Mouse (Mus musculus): ENCODE data around the gene Lrrc9.

The Lrrc9 gene

DNA sequence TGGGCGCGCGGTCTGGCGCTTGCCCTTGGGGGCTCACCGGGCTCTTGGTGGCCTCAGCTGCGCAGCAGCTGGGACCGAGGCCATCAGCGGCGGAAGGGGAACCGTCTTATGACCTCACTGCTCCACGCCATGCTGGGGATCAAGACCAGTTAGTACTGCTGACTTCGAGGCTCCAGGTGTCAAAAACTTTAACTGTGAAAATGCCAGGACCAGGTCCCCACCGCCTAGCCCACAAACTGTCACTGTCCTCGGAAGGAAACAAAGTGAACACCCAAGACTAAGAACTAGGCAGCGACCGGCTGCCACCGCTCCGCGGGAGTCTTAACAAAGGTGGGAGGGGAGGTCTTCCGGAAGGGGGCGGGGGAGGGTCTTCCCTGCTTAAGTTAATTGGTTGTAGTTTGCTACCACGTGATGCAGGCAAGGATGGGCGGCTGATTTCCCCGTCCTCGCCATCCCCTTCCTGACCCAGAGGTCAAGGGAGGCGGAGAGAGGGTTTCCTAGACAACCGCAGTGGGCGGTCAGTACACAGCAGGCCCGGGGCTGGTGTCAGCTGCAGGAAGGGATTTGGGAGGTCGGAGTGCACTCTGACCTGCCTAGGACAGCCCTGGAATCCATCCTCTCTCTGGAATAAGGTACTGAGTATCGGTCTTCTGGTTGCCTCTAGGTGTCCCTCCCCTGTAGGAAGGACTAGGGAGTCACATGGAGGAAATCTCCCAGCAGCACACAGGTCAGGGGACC lies at the start of gene Lrrc9:
TSS of gene Lrrc9 (plus strand) at position 28 of the 738 bp plus-strand sequence.
- DNase-seq (ENCODE audit: low read depth): no peak

DNA sequence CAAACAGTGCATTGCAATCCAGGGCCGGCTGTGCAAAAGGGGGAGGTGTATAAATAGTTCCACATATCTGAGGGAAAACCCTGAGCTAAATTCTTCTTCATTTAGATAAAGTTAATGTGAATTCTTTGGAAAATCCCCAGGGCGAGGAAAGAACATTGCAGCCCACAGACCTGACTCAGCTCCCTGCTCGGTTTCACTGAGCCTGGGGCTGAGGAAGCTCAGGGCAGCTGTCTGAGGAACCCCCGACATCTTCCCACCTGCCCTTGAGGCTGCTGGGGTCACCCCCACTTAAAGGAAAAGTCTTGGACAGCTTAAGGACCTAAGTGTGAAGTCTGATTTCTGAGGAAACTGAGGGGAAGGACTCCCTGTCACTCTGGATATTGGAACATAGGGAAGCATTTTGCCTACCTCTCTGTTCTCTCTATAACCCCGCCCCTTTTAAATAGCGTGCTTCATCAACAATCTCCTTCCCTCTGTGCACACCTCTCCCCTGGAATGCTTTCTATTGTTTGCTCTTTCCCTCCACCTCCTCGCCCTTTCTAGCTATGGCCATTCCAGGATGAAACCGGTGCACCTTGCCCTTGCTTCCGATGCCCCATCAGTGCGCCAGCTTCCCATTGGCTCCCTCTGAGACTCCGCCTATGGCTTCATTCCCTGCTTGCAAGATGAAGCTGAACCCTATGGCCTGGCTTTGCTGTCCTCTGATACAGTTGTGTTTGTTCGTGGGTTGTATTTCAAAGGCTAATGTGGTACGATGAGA lies 48.4 kb upstream of the Lrrc9 start:
- DNase-seq (ENCODE audit: low read depth): peak; percentile 5

- DNase-seq (ENCODE audit: low read depth): no peak
Measured at GRCm38 (mm10) chr12:72405031-72405430, 36.6 kb upstream of the Lrrc9 start.

- DNase-seq (ENCODE audit: low read depth): no peak
Measured at GRCm38 (mm10) chr12:72407146-72407545, 34.5 kb upstream of the Lrrc9 start.

- no peak for DNase-seq (ENCODE audit: low read depth)
Measured at GRCm38 (mm10) chr12:72407721-72408110, 34.0 kb upstream of the Lrrc9 start.

DNA sequence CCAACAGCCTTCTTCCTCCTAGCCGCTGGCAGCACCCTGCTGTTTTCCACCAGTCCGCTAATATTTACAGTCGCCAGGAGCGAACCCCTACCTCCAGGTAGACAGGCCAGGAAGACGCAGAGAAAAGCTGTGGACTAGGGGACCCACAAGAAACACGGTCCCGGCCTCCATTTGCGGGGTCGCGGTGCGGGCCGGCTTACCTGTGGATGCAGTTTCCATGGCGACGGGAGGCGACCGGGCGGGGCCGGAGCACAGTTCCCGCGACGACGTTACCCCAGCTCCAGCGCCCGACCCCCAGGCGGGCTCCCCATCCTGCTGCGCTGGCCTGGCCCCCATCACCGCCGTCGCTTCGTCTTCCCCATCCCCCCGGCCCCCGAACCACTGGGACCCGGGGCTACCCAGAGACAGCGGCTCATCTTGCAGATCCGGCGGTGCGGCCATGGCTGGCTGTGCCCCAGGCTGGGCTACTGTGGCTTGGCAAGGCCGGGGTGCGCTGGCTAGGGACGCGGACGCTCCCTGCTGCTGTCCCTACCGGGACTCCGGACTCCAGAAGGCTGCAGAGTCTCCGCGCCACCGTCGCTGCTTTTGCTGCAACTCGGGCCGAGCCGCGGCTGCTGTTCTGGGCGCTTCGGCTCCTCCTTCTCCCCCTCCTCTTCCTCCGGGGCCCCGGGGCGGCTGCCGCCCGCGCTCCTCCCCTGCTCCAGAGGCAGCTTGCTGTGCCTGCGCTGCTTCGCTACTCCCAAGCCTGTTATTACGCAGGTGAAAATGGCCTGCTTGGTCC lies 33.4 kb upstream of the Lrrc9 start:
- DNase-seq (ENCODE audit: low read depth): no peak

DNA sequence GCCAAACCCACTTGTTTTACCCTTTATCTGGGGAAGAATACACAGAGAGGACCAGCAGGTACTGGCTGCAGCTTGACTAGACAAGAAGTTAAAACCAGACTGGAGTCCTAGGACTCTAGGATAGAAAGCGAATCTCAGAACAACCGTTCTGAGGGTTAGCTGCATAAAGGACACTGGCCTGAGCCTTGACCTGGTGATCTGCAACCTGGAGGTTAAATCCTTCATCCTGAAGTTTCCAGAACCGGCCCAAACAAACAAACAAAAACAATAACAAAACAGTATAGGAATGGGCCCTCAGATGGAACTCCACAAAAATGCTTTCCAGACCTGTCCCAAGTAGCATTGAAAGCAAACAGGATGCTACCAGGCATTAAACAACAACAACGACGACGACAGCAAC lies 32.7 kb upstream of the Lrrc9 start, which contains the start of gene Rtn1:
TSS of gene Rtn1 (minus strand) at position 101 of the 400 bp plus-strand sequence.
- DNase-seq (ENCODE audit: low read depth): no peak

DNA sequence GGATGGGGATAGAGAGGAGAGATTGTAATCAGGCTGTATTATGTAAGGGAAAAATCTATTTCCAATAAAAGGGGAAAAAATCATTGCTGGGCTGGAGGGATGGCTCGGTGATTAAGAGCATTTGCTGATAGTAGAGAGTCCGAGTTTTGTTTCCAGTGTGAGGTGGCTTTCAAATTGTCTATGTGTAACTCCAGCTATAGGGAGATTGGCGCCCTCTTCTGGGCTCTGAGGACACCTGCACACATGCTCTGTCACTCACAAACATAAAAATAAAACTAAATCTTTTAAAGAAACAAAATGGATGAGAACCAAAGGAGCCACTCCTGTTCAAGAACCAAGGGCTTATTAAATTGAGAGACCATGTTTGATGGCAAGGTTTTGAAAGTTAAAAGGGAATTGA lies 23.9 kb upstream of the Lrrc9 start:
- DNase-seq (ENCODE audit: low read depth): peak; percentile 38

GRCm38 (mm10) chr12:72422681-72423080 lies 19.0 kb upstream of the Lrrc9 start:
- peak; percentile 63 for DNase-seq (ENCODE audit: low read depth)

- DNase-seq (ENCODE audit: low read depth): peak; percentile 76
Measured at GRCm38 (mm10) chr12:72427722-72428126, 13.9 kb upstream of the Lrrc9 start.

GRCm38 (mm10) chr12:72432209-72432608 lies 9.5 kb upstream of the Lrrc9 start:
- peak; percentile 5 for DNase-seq (ENCODE audit: low read depth)

GRCm38 (mm10) chr12:72433241-72433865 lies 8.3 kb upstream of the Lrrc9 start:
- no peak for DNase-seq (ENCODE audit: low read depth)

GRCm38 (mm10) chr12:72437676-72438341 lies 3.9 kb upstream of the Lrrc9 start:
- no peak for DNase-seq (ENCODE audit: low read depth)

DNA sequence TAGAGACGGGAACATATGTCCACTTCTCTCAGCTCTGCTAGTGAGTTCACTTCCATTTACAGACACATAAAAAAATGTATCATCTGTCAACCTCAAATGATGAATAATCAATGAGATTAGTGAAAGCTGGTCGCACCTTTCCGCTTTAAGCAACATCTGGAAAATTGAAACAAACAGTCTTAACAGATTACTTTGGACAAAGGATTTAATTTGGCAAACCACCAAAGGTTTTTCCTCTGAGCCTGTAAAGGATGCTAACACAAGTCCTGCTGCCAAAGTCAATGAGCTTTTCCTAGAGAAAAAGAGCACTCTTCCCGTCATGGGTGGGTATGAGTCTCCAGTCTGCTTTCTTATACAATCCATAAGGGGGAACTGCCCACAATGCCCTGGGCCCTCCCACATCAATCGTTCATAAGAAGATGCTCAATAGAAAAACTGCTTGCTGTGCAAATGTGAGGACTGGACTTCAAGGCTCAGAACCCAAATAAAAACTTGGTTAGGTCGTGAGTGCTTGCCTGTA lies 2.6 kb upstream of the Lrrc9 start:
- DNase-seq (ENCODE audit: low read depth): no peak

DNA sequence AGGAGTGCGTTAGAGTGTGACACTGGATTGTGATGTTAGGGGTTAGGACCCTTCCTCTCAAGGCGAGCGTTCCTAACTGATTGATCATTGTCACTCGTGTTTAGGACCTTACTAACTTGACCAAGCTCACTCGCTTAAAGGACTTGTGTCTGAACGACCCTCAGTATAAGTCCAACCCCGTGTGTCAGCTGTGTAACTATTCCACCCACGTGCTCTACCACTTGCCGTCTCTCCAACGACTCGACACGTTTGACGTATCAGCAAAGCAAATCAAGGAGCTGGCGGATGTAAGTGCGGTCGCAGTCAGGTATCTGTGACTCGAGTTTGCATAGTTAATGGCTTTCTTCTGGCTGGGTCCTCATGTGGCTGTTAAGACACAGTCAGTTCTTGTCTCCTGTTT lies 12.3 kb downstream of the Lrrc9 start:
- DNase-seq (ENCODE audit: low read depth): no peak

- DNase-seq (ENCODE audit: low read depth): peak; percentile 59
Measured at GRCm38 (mm10) chr12:72461191-72461893, 19.7 kb downstream of the Lrrc9 start.

- peak; percentile 88 for DNase-seq (ENCODE audit: low read depth)
Measured at GRCm38 (mm10) chr12:72461894-72462530, 20.3 kb downstream of the Lrrc9 start.

GRCm38 (mm10) chr12:72465826-72466501 lies 24.3 kb downstream of the Lrrc9 start:
- no peak for DNase-seq (ENCODE audit: low read depth)

GRCm38 (mm10) chr12:72467269-72467668 lies 25.6 kb downstream of the Lrrc9 start:
- no peak for DNase-seq (ENCODE audit: low read depth)

GRCm38 (mm10) chr12:72467789-72468188 lies 26.1 kb downstream of the Lrrc9 start:
- no peak for DNase-seq (ENCODE audit: low read depth)
